Mouse (Mus musculus) cortical plate, adult 2 months (tissue): Measurements from ENCODE around the gene Aldh3b3. TPM values are rescaled to one million over a fixed set of nuclear protein-coding genes. Genes with fewer than 3 reads are reported as not detected.

Experiments used
- H3K27ac ChIP-seq: fragments of 200-500 bp; 2 replicates; pipeline ENCODE4 v1.5.1; 2012; ENCODE audit warnings: low read length, control low read depth, inconsistent platforms; ENCODE audit not compliant: insufficient read depth
- H3K4me1 ChIP-seq: fragments of 200-500 bp; 2 replicates; pipeline ENCODE4 v1.6.1; 2011; ENCODE audit warnings: low read length; ENCODE audit not compliant: control insufficient read depth, insufficient read depth
- H3K4me3 ChIP-seq: fragments of 200-500 bp; 2 replicates; pipeline ENCODE4 v1.5.1; 2011; ENCODE audit warnings: mild to moderate bottlenecking, low read length, control low read depth; ENCODE audit not compliant: insufficient read depth
- CTCF ChIP-seq: fragments of 200-500 bp; IDR thresholded peaks from 2 replicates; pipeline ENCODE4 v1.5.1; 2011; ENCODE audit warnings: mild to moderate bottlenecking, control low read depth, low read length; ENCODE audit not compliant: insufficient read depth; ENCODE audit errors: extremely low read depth
- POLR2A ChIP-seq: fragments of 200-500 bp; IDR thresholded peaks from 2 replicates; pipeline ENCODE4 v1.6.1; 2011; ENCODE audit warnings: mild to moderate bottlenecking, low read length, control low read depth; ENCODE audit not compliant: insufficient read depth; ENCODE audit errors: extremely low read depth
- polyA plus RNA-seq: library from polyadenylated mRNA; depleted of rRNA; stranded (reverse); fragments of >200 nt; gene quantifications from 2 replicates; pipeline ENCODE4 v1.2.3, GENCODE M21; 2012; rRNA removed

The Aldh3b3 gene
- polyA plus RNA-seq, 1 experiment, result not detected

GRCm38 (mm10) chr19:4012432-4013022, 54.1 kb downstream of the Aldh3b3 start, which contains the start of gene Ndufv1:
TSS of gene Ndufv1 (minus strand) at chr19:4012806.
- peak; percentile 92 for TF ChIP-seq CTCF
- peak; percentile 74 for TF ChIP-seq POLR2A
- Histone ChIP-seq H3K27ac (no peak within 1 kb of the TSS), H3K4me1 (peaks cover 4% of the 10 kb centered on the region; the same call in 1 of the 2 replicates), H3K4me3 (peak within 1 kb of the TSS; percentile 65)

- TF ChIP-seq CTCF, result no peak
- no peak for TF ChIP-seq POLR2A
- H3K4me1 ChIP-seq, result peaks cover 4% of the 10 kb centered on the region; the same call in 1 of the 2 replicates
- H3K4me3 ChIP-seq, result no peak overlapping the region; the same call in 1 of the 2 replicates
- no peak overlapping the region for H3K27ac ChIP-seq
Observed at GRCm38 (mm10) chr19:4013066-4013465, 54.6 kb downstream of the Aldh3b3 start.

GRCm38 (mm10) chr19:4014802-4015201, 56.4 kb downstream of the Aldh3b3 start:
- H3K4me3 ChIP-seq, result no peak overlapping the region
- TF ChIP-seq CTCF (no peak), POLR2A (no peak)
- peaks cover 4% of the 10 kb centered on the region; the same call in 1 of the 2 replicates for H3K4me1 ChIP-seq
- no peak overlapping the region for H3K27ac ChIP-seq

GRCm38 (mm10) chr19:4015635-4016034, 57.2 kb downstream of the Aldh3b3 start:
- no peak for TF ChIP-seq POLR2A
- no peak for TF ChIP-seq CTCF
- Histone ChIP-seq H3K27ac (no peak overlapping the region), H3K4me1 (peaks cover 4% of the 10 kb centered on the region; the same call in 1 of the 2 replicates), H3K4me3 (no peak overlapping the region)

GRCm38 (mm10) chr19:4017921-4018587, 59.6 kb downstream of the Aldh3b3 start:
- TF ChIP-seq CTCF (no peak), POLR2A (no peak)
- H3K4me1 ChIP-seq, result no peaks in the 10 kb centered on the region
- H3K4me3 ChIP-seq, result no peak overlapping the region
- no peak overlapping the region for H3K27ac ChIP-seq

GRCm38 (mm10) chr19:4018743-4019583, 60.5 kb downstream of the Aldh3b3 start:
- Histone ChIP-seq H3K27ac (no peak overlapping the region), H3K4me1 (no peaks in the 10 kb centered on the region), H3K4me3 (no peak overlapping the region)
- TF ChIP-seq CTCF (peak; percentile 83), POLR2A (no peak)

Other genes starting within 250 kb of the Aldh3b3 start
- gene Kmt5b, start 191.2 kb upstream of the Aldh3b3 start, polyA plus RNA-seq, result 26.7 and 29.1 TPM in 2 replicates
- gene Chka, start 106.9 kb upstream of the Aldh3b3 start, polyA plus RNA-seq, result 134 and 135 TPM in 2 replicates
- 34.4 and 38.4 TPM in 2 replicates for gene Tcirg1, start 51.5 kb upstream of the Aldh3b3 start, polyA plus RNA-seq
- gene Ndufs8, start 45.9 kb upstream of the Aldh3b3 start, polyA plus RNA-seq, result 274 and 288 TPM in 2 replicates
- 6.9 and 8.1 TPM in 2 replicates for gene Aldh3b1, start 28.8 kb upstream of the Aldh3b3 start, polyA plus RNA-seq
- 33.5 and 36.5 TPM in 2 replicates for gene Unc93b1, start 23.5 kb upstream of the Aldh3b3 start, polyA plus RNA-seq
- 2.1 and 2.4 TPM in 2 replicates for gene Aldh3b2, start 13.7 kb downstream of the Aldh3b3 start, polyA plus RNA-seq
- gene Acy3, start 27.9 kb downstream of the Aldh3b3 start, polyA plus RNA-seq, result 4.1 and 4.6 TPM in 2 replicates
- not detected in 2 replicates for gene Tbx10, start 34.1 kb downstream of the Aldh3b3 start, polyA plus RNA-seq
- gene Nudt8, start 41.9 kb downstream of the Aldh3b3 start, polyA plus RNA-seq, result 4.7 and 7.6 TPM in 2 replicates
- 3.1 and 3.2 TPM in 2 replicates for gene Gm49405, start 42.0 kb downstream of the Aldh3b3 start, polyA plus RNA-seq
- gene Doc2g, start 44.7 kb downstream of the Aldh3b3 start, polyA plus RNA-seq, result 9.4 and 11.7 TPM in 2 replicates
- gene Ndufv1, start 54.2 kb downstream of the Aldh3b3 start, polyA plus RNA-seq, result 260 and 262 TPM in 2 replicates
- gene Gstp1, start 79.3 kb downstream of the Aldh3b3 start, polyA plus RNA-seq, result 511 and 557 TPM in 2 replicates
- gene Gstp2, start 87.4 kb downstream of the Aldh3b3 start, polyA plus RNA-seq, result 11.7 and 12.9 TPM in 2 replicates
- not detected in 2 replicates for gene Gstp3, start 100.9 kb downstream of the Aldh3b3 start, polyA plus RNA-seq
- gene Cabp2, start 122.9 kb downstream of the Aldh3b3 start, polyA plus RNA-seq, result not detected in 2 replicates
- 44.3 and 47.3 TPM in 2 replicates for gene Cdk2ap2, start 138.5 kb downstream of the Aldh3b3 start, polyA plus RNA-seq
- 293 and 340 TPM in 2 replicates for gene Pitpnm1, start 141.4 kb downstream of the Aldh3b3 start, polyA plus RNA-seq
- gene Aip, start 167.2 kb downstream of the Aldh3b3 start, polyA plus RNA-seq, result 167 and 180 TPM in 2 replicates
- gene Gpr152, start 181.1 kb downstream of the Aldh3b3 start, polyA plus RNA-seq, result 0.04 TPM in 2 replicates
- 0.08 and 0.17 TPM in 2 replicates for gene Cabp4, start 185.4 kb downstream of the Aldh3b3 start, polyA plus RNA-seq
- gene Coro1b, start 190.0 kb downstream of the Aldh3b3 start, polyA plus RNA-seq, result 207 and 236 TPM in 2 replicates
- 1.3 and 1.6 TPM in 2 replicates for gene Ptprcap, start 195.0 kb downstream of the Aldh3b3 start, polyA plus RNA-seq
- gene Rps6kb2, start 204.7 kb downstream of the Aldh3b3 start, polyA plus RNA-seq, result 79.5 and 91.7 TPM in 2 replicates
- gene Carns1, start 216.8 kb downstream of the Aldh3b3 start, polyA plus RNA-seq, result 13.4 and 21.4 TPM in 2 replicates
- 2.2 and 2.4 TPM in 2 replicates for gene Tbc1d10c, start 232.6 kb downstream of the Aldh3b3 start, polyA plus RNA-seq
- gene Ppp1ca, start 233.4 kb downstream of the Aldh3b3 start, polyA plus RNA-seq, result 385 and 421 TPM in 2 replicates
- gene Rad9a, start 243.0 kb downstream of the Aldh3b3 start, polyA plus RNA-seq, result 17.3 and 18.4 TPM in 2 replicates